Mouse (Mus musculus) layer of hippocampus, postnatal 14 days (tissue): ENCODE data around the gene Mesp2. TPM values are rescaled to one million over a fixed set of nuclear protein-coding genes. Genes with fewer than 3 reads are reported as not detected.

Source experiments
- DNase-seq, 2 experiments: peaks; one replicate each; pipeline ENCODE4 v3.0.0; 2021 to 2022; ENCODE audit warnings: low spot score in 2 of 2, mixed read lengths in 1 of 2
- total RNA-seq, 2 experiments: library from RNA; stranded (reverse); gene quantifications; 2 replicates each; pipeline ENCODE4 v1.2.3; 2021

The Mesp2 gene
- total RNA-seq, 2 experiments from 2014 or later = 1.2 to 1.9 TPM

DNA sequence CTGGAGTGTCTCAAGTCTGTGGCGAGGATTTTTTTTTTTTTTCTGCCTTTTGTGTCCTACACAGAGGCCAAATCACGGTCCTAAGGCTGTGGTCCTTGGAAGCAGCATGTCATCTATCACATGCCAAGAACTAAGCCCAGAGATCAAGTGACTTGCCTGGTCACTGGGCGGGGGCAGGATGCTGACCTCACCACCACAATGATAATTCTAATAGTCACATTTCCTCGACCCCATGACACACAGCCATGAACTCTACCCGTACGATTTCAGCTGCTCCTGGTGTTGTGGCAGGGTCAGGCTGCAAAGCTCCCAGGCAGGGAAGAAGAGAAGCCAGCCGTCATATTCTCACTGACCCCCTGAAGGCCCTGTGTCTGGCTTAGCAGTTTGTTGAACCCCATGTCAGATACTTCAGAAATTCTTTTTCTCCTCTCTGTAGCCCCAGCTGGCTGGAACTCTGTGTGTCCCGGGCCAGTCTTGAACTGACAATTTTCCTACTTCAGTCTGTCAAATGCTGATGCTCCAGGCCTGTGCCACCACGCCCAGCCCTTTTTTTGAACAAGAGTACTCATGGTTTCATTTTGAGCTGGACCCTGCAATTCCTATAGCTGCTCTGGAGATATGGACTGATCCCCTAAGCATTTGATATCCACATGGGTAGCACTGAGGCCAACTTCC, 48.6 kb downstream of the Mesp2 start:
- DNase-seq = no peak

GRCm38 (mm10) chr7:79860811-79861210, 50.3 kb downstream of the Mesp2 start, which contains the start of gene Anpep:
Gene Anpep, minus strand, starts transcription at chr7:79861059.
- no peak for DNase-seq

GRCm38 (mm10) chr7:79861794-79862193, 51.3 kb downstream of the Mesp2 start:
- no peak for DNase-seq

Other genes with a start within 250 kb of the Mesp2 start
- gene Rhcg, start 193.1 kb upstream of the Mesp2 start, total RNA-seq = 1 to 10 TPM; 1.1 to 2.2 TPM
- gene Ticrr, start 150.5 kb upstream of the Mesp2 start, total RNA-seq = under 1 TPM; 0.45 to 0.97 TPM
- gene Kif7, start 95.0 kb upstream of the Mesp2 start, total RNA-seq = 1 to 10 TPM; 3.0 to 3.2 TPM
- under 1 TPM; 0.58 to 0.83 TPM for gene Plin1, start 77.8 kb upstream of the Mesp2 start, total RNA-seq
- gene Pex11a, start 67.6 kb upstream of the Mesp2 start, total RNA-seq = 10 to 100 TPM; 11.0 to 14.3 TPM
- under 1 TPM; 0.17 to 0.60 TPM for gene Wdr93, start 67.6 kb upstream of the Mesp2 start, total RNA-seq
- under 1 TPM; 0.60 TPM for gene Mesp1, start 16.9 kb upstream of the Mesp2 start, total RNA-seq
- gene Anpep, start 50.3 kb downstream of the Mesp2 start, total RNA-seq = 1 to 10 TPM; 4.6 to 5.3 TPM
- 10 to 100 TPM; 50.4 to 51.3 TPM for gene Ap3s2, start 109.9 kb downstream of the Mesp2 start, total RNA-seq
- 10 to 100 TPM; 12.5 to 12.7 TPM for gene Arpin, start 124.6 kb downstream of the Mesp2 start, total RNA-seq
- 10 to 100 TPM; 17.5 to 18.0 TPM for gene Zfp710, start 214.1 kb downstream of the Mesp2 start, total RNA-seq